Mouse (Mus musculus): ENCODE measurements around the gene Wfikkn2.

- TF ChIP-seq CTCF (IDR thresholded peaks at IDR 0.05; ENCODE audit: insufficient read depth, low read length) (no peak), POLR2A (IDR thresholded peaks at IDR 0.05; ENCODE audit: borderline replicate concordance, extremely low read depth, low read depth, low read length) (no peak)
These were observed 6.1 kb downstream of the Wfikkn2 start for GRCm38 (mm10) chr11:94239706-94240105.
